Mouse (Mus musculus): ENCODE measurements at regions not wholly inside any gene's neighbourhood (a gene's known extent, or its start where the extent isn't known, plus 50 kb on each side); places are given as distances from the start of the nearest gene placed in this dataset.

DNA sequence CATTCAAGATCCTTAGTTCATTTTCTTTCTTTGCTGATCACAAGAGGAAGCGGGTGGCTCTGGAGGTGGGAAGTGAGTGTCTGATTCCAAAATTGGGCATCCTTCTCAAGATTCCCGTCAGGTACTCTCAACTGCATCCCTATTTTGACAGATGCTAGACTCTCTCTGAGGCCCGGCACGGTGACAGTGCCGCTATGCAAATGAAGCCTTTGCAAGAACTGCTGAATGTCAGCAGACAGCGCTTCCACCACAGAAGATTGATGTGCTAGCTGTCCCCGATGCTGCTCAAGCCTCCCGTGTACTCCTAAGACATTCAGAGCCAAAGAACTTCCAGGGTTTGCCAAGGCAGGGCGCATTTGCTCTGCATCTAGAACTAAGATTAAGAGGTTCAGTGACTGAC is 50.9 kb upstream of the Cpne4 start:
- no peak for DNase-seq (ENCODE audit: low spot score in 2 of 2)

DNA sequence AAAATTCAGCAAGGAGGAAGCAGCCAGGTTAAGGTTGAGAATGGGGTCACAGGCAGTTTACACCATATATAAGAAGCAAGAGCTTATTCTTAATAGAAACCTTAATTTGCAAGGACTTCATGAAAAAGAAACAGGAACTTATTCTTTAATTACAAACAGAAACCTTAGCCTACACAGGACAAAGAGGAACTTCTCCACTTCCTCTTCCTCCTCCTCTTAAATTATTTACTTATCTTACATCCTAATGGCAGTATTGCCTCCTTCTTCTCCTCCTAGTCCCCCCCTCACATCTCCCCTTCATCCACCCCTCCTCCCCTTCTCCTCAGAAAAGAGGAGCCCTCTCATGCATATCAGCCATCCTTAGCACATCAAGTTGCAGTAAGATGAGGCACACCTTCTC is 56.4 kb upstream of the Cpne4 start:
- DNase-seq (ENCODE audit: low spot score in 2 of 2), result no peak

DNA sequence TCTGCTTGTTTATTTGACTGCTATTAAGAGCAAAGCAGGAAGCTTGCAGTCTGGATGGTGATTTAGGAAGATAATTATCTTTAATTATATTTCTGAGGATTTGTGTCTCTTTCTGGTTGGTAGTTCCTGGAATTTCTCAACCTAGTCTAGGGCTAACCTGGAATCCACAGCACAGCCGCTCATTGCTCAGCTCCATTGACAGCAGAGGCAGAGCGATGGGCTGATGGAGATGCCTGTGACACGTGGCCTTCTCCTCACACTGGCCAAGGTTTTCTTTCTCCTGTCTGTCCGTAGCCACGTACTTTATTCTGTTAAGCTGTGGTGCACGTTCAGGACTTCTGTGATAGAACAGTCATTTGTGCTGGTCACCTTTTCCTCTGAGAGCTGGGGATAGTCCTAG is 57.7 kb upstream of the Cpne4 start:
- no peak for DNase-seq (ENCODE audit: low spot score in 2 of 2)

DNA sequence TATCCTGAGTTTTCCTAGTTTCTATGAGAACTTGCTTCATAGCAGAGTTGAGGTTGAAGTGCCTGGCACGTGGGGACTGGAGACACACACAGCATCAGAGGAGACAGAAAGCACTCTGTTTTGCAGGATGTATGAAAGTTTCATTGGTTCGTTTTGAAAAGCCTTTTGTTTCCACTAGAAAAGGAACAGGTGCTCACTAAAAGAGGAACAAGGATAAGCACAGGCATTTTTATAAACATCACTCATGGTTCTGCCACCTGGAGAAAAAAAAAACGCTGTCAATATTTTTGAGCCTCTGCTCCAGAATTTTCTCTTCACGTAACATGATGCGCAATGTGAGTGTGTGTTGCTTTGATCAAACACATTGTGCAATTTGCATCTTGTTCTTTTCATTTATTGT is 64.6 kb upstream of the Cpne4 start:
- DNase-seq (ENCODE audit: low spot score in 2 of 2), result no peak

DNA sequence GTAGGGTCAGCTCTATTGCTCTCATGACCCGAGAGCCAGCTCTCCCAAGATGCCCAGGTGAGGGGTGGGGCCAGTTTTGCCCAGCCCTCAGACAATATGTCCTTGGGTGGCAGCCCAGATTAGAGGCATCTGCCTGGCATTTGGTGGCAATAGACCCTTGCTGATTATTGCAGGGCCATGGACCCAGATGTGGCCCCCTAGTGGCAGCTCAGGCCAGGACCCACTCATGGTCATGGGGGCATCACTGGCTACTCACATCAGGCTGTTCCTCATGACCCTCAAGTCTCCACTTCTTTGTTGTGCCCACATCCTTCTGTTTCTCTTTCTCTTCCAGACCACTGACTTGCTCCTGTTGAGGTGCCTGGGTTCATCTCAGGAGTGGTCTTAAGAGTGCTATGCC is 66.4 kb upstream of the Cpne4 start:
- DNase-seq (ENCODE audit: low spot score in 2 of 2), result no peak

DNA sequence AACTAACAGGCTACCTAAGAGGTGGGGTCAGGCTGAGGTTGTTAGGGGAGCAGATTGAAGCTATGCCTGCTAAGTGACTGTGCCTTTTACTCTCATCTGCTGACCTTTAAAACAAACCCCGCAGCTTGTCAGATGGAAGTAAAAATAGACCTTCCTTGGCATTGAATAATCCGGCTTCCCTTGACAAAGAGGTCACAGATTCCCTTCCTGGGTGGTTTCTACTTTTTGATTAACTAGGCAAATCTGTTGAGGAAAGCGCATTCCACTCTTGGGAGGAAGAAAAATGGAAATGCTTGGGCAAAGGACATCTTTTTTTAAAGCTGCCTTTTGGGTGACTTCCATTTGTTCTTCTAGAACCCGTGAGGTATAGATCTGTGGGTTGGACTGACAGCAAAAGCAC is 72.3 kb upstream of the Cpne4 start:
- no peak for DNase-seq (ENCODE audit: low spot score in 2 of 2)

DNA sequence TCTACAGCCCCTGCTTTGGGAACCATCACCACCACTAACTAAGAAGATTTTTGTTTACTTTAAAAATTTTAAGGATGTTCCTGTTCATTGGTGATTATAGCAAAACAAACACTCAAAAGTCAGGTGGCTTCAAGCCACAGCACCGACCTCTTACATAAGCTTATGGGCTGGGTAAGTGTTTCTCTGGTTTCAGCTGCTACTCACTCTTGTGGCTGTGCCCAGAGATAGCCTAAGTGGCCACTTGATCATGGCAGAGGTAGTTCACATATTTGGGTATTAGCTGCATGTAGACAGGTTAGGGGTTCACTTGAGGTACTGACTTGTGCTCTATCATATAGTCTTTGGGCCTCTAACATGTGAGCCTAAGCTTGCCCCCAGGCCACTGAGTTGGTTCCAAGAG is 79.8 kb upstream of the Cpne4 start:
- DNase-seq (ENCODE audit: low spot score in 2 of 2), result no peak

DNA sequence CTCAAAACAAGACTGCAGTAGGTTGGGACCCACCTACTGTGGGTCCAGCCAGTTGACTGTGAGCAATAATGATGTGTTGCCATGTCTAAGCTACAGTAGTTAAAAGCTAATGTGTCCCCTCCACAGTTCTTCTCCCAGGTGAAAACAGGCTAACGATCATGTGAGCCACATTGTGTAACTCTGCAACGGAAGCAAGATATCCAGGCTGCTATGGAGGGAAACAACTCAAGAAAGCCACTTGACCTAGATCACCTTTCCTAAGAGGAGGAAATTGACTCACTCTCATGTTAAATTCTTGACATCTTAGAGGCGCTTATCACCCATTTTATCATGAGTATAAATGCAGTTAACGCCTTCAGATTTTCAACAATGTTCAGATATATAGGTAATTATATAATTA is 83.4 kb upstream of the Cpne4 start:
- DNase-seq (ENCODE audit: low spot score in 2 of 2), result no peak

DNA sequence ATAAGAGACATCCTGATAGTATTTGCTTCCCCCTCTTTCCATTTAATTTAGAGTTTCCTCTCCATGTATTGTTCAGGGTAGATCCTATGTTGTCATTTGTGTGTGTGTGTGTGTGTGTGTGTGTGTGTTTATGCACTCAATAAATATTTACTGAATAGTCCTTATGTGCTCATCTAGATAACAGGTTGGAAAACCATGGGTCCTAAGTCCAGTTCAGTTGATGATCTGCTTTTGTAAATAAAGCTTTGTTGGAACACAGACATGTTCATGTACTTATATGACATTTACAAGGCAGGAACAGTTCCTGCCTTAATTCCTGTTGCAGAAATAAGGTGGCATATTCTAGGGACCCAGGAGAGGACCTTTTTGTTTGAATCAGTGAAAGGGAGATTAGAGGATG is 87.0 kb upstream of the Cpne4 start:
- no peak for DNase-seq (ENCODE audit: low spot score in 2 of 2)

DNA sequence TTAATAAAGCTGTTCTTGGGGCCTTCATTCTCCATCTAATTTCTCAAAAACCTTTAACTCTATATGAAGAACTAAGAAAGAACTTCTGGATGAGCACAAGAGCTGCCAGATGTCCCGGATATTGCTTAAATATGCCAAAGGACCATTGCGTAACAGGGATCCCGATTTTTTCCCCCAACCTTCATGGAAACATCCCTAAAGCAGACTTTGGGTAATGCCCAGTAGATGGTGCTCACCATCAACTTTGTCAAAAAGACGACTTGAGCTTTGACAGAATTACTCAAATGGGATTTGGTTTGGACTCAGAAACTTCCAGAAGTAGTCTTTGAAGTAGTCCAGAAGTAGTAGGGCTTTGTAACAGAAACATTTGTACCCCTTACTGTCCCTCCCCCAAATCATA is 89.5 kb upstream of the Cpne4 start:
- no peak for DNase-seq (ENCODE audit: low spot score in 2 of 2)

DNA sequence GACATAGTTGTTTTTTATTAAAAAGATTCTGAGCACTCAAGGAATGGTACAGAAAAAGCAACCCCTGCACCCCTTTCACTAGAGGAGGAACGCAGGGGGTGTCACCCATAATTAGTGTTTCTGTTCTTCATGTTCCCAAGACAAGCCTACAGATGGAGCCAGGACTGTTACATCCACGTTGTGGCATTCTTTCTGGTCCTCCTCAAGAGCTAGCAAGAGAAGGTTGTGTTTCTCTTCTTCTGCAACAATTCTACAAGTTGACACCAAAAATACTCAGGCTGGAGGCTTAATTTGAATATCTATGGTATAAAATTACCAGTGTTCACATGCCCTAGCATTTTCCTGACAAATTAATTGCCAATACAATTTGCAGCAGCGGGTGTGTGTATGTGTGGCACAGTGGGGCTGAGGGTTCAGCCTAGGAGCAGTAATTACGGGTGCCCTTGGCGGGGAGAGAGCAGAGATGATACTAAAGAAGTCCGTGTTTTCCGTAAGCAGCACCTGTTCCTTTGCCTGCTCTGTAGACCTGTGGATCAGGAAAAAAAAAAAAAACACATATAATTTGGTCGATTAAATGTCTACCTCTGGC is 98.4 kb upstream of the Cpne4 start:
- DNase-seq (ENCODE audit: low spot score in 2 of 2), result no peak

DNA sequence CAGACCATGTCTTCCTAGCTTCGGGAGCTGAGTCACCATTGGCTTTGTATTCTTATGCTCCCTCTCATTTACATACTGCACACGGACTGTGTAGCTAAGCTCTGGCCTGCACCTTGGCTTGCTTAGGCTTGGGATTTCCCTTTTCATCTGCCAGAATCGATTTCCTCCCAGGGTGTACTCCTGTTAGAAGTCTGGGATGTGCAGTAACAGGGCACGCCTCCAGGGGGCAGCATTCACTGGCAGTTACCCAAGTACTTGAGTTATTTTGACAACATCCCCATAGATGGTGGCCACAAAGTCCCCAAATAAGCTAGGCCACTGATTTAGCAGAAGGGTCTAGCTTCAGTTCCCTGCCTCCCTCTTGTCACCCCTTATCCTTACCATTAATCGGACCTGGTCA is 102.2 kb upstream of the Cpne4 start:
- DNase-seq (ENCODE audit: low spot score in 2 of 2), result peak; percentile 42 to 47

DNA sequence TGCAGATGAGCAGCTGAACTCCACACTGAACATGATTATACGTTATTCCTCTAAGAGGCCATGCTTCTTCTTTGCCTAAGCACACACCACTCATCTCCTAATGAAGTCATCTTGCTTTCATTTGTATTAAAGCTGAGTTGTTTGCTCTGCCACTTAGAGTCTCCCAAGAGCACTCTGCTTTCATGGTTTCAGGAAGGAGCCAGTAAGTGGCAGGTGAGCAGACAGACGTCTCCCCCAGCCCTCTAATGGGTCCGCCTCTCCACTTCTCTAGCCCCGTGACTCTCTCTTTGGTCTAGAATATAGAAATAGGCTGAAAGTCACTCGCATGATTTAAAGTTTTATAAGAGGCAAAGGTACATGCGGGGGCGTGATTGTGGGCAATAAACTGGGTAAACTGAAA is 103.8 kb upstream of the Cpne4 start:
- DNase-seq (ENCODE audit: low spot score in 2 of 2), result no peak

DNA sequence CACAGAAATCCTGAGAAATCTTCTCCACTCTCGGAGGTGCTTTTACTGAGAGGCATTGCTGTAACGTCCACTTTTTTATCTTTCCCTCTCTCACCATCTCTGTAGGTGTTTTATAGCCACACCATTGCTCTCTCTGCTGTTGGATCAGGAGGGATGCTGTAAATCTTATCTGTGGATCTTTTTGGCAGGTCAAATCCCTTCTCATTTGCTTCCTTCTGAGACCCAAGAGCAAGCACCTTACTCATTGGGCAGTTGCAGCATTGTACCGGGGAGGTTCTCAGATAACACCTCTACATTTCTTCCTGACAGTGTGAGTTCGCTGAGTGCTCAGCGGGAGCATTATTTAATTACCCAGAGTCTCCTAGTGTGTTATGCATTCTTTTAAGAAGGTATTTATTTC is 75.5 kb upstream of the Acpp start:
- DNase-seq (ENCODE audit: low spot score in 2 of 2), result no peak

DNA sequence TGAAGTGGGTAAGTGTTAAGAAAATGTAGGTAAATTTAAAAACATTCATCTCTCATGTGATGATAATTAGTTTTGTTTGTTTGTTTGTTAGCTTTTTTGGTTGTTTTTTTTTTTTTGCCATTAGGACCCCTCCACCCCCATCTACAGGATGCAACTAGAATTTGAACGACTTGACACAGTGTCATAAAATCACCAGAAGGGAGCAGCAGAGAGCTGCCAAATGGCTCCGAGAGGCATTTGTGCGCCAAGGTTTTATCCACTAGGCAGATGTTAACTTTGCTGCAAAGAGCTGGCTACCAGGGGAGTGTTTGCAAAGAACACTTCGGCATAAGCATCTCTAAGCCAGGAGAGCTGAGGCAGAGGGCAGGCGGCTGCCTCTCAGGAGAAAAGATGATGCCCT is 72.7 kb upstream of the Acpp start:
- DNase-seq (ENCODE audit: low spot score in 2 of 2), result no peak

DNA sequence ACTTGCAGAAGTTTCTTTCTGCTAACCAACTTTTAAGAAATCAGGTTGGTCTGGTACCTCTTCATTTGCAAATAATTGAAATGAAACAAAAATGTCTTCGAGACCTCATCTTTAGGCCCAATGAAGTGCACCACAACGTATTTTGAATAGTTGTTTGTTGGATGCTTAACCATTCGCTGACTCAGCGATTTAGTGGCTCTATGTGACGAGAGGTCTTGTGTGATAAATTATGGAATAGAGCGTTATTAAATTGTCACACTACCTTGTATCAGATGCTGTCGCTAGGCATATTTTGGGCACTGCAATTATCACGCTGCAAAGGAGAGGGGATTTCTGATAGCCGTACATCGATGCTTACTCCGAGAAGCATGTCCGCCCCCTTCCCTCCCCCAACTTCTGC is 71.8 kb upstream of the Acpp start:
- DNase-seq (ENCODE audit: low spot score in 2 of 2), result no peak

DNA sequence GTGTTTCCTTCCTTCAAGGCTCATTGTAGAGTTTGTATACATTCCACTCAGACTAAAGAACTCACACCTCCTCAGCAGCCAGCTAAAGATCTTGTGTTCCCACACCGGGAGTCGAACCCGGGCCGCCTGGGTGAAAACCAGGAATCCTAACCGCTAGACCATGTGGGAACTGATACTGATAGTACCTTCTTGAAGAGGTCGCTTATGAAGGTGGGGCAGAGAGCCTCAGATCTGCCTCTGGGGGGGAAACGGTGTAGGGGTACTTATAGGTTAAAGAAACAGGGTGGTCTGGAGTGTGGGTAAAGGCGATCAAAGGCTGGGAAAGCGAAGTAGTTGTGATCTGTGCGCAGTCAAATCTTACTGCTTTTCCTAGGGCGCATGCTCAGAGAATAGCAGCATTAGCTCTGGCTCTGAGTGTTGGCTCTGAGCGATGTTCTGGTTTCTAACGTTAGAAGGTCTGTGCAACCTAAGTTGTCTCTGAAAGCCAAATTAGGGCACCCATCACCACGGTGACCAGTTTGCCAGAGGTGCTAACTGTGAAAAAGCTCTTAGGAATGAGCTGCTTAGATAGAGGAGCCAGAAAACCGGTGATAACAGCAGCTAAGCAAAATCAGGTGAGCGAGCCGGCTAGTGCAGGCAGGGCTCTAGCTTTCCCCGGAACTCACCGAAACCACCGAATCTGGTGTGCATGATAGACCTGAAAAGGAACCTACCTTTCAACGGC is 71.2 kb upstream of the Acpp start:
- DNase-seq (ENCODE audit: low spot score in 2 of 2), result no peak

DNA sequence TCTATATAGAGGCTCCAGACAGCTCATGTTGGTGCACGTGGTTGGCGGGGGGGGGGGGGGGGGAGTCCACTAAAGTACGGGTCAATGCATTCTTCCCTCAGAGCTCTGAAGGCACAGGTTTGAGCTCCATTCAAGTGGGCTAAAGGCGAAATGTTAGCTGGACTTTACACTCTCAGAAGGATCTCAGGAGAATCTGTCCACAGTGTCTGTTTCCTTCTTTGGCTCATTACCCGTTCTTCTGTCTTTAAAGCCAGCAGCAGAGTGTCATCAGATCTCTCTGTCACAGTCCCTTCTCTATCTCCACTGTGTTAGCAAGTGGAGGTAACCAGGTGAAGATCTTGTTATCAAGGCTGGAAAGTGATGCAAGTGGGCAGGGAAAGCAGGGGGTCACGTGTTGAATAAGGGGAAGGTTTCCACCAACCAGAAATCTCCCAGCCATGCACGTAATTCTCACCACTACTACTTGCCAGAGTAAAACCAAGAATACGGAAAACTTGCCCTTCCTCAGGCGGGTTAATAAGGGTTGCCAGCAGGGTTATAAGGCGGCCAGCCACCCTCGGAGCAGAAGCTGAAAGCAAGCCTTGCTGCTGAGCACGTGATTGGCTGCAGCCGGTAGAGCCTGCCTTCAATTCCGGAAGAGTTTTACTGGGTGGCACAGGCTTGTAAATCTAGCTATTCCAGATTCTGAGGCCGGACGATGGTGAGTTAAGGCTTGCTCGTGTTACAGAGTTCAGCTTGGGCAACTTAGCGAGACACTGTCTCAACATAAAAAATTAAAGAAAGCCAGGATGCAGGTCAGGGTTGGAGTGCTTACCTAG is 70.2 kb upstream of the Acpp start:
- DNase-seq (ENCODE audit: low spot score in 2 of 2), result no peak

DNA sequence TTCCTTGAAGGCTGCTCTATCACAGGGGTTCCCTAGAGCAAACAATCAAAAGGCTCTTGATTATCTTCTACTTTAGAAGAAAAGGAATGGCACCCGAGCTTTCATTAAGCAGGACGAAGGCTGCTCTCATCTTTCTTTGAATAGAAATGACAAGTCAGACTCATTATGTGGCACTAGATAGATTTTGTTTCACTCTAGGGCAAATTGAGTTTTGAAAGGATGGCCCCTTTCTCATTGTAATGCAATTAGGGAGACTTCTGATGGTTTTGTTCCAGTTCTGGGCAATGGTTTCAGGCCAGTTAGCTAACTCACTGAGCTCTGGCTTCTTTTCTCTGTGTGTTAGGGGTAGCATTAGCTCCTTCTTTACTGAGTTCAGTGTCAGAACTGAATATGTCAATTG is 69.5 kb upstream of the Acpp start:
- DNase-seq (ENCODE audit: low spot score in 2 of 2), result no peak

DNA sequence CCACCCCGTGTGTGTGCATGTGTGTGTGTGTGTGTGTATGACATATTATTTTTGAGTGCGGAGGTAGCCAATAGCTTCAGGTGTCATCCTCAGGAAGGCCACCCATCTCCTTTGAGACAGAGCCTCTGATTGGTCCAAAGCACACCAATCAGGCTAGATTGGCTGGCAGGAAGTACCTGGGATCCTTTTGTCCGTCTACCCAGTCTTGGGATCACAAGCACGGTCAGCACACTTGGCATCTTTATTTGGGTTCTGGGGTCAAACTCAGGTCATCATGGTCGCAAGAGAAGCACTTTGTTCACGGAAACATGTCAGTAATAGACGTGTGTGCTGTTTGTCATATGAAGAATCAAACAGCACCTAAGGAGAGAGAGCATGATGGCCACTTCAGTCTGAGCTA is 68.9 kb upstream of the Acpp start:
- DNase-seq (ENCODE audit: low spot score in 2 of 2), result no peak

DNA sequence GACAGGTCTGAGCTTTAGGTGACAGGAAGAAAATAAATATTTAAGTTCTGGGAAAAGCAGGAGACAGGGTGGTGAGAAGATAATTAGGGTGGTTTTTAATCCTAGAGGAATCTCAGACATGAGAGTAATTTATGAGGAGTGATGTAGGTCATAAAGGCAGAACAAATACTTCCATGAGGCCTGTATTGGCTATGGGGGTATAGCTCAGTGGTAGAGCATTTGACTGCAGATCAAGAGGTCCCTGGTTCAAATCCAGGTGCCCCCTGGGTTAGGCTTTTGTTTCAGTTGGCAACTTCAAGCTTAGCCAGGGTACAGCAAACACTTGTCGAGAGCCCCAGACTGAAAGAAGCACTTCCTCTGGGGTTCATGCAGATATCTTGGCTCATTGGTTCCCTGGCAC is 66.3 kb upstream of the Acpp start:
- DNase-seq (ENCODE audit: low spot score in 2 of 2), result no peak

DNA sequence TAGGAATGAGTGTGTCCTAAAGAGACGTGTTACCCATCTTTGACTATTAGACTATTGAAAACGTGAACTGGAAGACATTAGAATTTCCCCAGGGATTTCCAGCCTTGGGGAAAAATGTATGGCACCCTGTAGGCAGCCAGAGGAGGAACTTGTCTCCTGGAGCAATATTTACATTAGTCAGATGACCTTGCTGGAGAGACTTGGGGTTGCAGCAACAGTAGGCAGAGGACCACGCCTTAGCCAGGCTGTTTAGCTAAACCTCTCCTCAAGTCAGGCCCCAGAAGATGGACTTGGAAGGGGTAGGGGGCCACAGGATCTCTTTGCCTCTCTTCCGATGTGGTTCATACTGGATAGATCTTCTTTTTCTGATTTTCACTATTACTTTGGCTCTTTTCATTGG is 64.1 kb upstream of the Acpp start:
- DNase-seq (ENCODE audit: low spot score in 2 of 2), result no peak

DNA sequence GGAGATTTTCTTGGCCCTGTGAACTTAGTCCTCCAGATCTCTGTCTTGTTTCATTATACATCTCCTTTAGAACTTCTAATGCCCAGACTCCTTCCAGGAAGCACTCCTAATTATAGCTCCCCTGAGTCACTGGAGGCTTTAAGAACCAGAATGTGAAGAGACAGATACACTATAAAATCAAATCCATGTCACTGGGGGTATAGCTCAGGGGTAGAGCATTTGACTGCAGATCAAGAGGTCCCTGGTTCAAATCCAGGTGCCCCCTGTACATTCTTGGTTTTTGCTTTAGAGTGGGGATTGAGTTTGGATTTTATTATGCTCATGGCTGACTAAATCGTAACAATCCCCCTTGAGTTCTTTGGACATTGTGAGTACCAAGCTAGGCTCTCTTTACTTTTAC is 62.4 kb upstream of the Acpp start:
- no peak for DNase-seq (ENCODE audit: low spot score in 2 of 2)
